Mouse (Mus musculus) MEL (cell line): Measurements from ENCODE around the gene Stk39. TPM values are rescaled to one million over a fixed set of nuclear protein-coding genes. Genes with fewer than 3 reads are reported as not detected.

ENCODE experiments used
- DNase-seq: peaks from one replicate; pipeline ENCODE4 v3.0.0; 2011; ENCODE audit warnings: low read depth, low spot score
- H3K27ac ChIP-seq: 2 replicates; pipeline ENCODE4 v1.5.1; 2012; ENCODE audit warnings: low read depth, mild to moderate bottlenecking, control low read depth, low read length, moderate library complexity; ENCODE audit not compliant: control insufficient read depth
- H3K27me3 ChIP-seq, 2 experiments: fragments of 150-350 bp in 1 of 2; sonication (generic) in 1 of 2; 2 replicates each; pipeline ENCODE4 v1.6.1; 2012; ENCODE audit warnings: low read length in 2 of 2, mild to moderate bottlenecking in 2 of 2, improper control_type of control experiment in 1 of 2, moderate library complexity in 1 of 2; ENCODE audit not compliant: insufficient read depth in 2 of 2, control insufficient read depth in 1 of 2
- H3K36me3 ChIP-seq, 2 experiments: 2 replicates each; pipeline ENCODE4 v1.6.1; 2012 to 2014; ENCODE audit warnings: low read length in 2 of 2, improper control_type of control experiment in 1 of 2, inconsistent platforms in 1 of 2, mild to moderate bottlenecking in 1 of 2; ENCODE audit not compliant: insufficient read depth in 2 of 2, control insufficient read depth in 1 of 2
- H3K4me1 ChIP-seq, 2 experiments: fragments of 150-350 bp in 1 of 2; sonication (generic) in 1 of 2; 2 replicates each; pipeline ENCODE4 v1.6.1; 2012; ENCODE audit warnings: low read length in 2 of 2, improper control_type of control experiment in 1 of 2, mild to moderate bottlenecking in 1 of 2; ENCODE audit not compliant: insufficient read depth in 2 of 2, control insufficient read depth in 1 of 2
- H3K4me3 ChIP-seq, 2 experiments: fragments of 150-350 bp in 1 of 2; sonication (generic) in 1 of 2; 2 replicates each; pipeline ENCODE4 v1.5.1; 2012; ENCODE audit warnings: low read depth in 2 of 2, low read length in 2 of 2, mild to moderate bottlenecking in 2 of 2, moderate library complexity in 2 of 2, control low read depth in 1 of 2, improper control_type of control experiment in 1 of 2; ENCODE audit not compliant: control insufficient read depth in 1 of 2, insufficient read depth in 1 of 2
- H3K79me2 ChIP-seq: 2 replicates; pipeline ENCODE4 v1.6.1; 2012; ENCODE audit warnings: mild to moderate bottlenecking, low read length, moderate library complexity; ENCODE audit not compliant: control insufficient read depth, poor library complexity, insufficient read depth
- H3K9ac ChIP-seq: 2 replicates; pipeline ENCODE4 v1.6.1; 2012; ENCODE audit warnings: low read depth, mild to moderate bottlenecking, control low read depth, low read length, moderate library complexity; ENCODE audit not compliant: control insufficient read depth, poor library complexity, severe bottlenecking
- H3K9me3 ChIP-seq: fragments of 150-350 bp; sonication (generic); replicated peaks from 2 replicates; pipeline ENCODE4 v1.6.1; 2012; ENCODE audit warnings: mild to moderate bottlenecking, low read length, improper control_type of control experiment, moderate library complexity; ENCODE audit not compliant: insufficient read depth
- CHD1 ChIP-seq: IDR thresholded peaks from 2 replicates; pipeline ENCODE4 v1.6.1; 2012; ENCODE audit warnings: low read depth, mild to moderate bottlenecking, inconsistent platforms, low read length, improper control_type of control experiment
- CHD2 ChIP-seq: IDR thresholded peaks from 2 replicates; pipeline ENCODE4 v1.6.1; 2011; ENCODE audit warnings: low read length, improper control_type of control experiment
- ELF1 ChIP-seq: IDR thresholded peaks from 2 replicates; pipeline ENCODE4 v1.6.1; 2014; ENCODE audit warnings: low read depth, mild to moderate bottlenecking, inconsistent platforms, low read length, improper control_type of control experiment, moderate library complexity
- EP300 ChIP-seq, 2 experiments: IDR thresholded peaks; 2 replicates each; pipeline ENCODE4 v1.6.1; 2011; ENCODE audit warnings: improper control_type of control experiment in 2 of 2, low read length in 2 of 2, low read depth in 1 of 2, mild to moderate bottlenecking in 1 of 2
- ETS1 ChIP-seq: IDR thresholded peaks from 2 replicates; pipeline ENCODE4 v1.6.1; 2012; ENCODE audit warnings: low read depth, mild to moderate bottlenecking, inconsistent platforms, low read length, improper control_type of control experiment, moderate library complexity
- GABPA ChIP-seq: IDR thresholded peaks from 2 replicates; pipeline ENCODE4 v1.6.1; 2012; ENCODE audit warnings: low read depth, mild to moderate bottlenecking, inconsistent platforms, low read length, improper control_type of control experiment, moderate library complexity
- GATA1 ChIP-seq: IDR thresholded peaks from 2 replicates; pipeline ENCODE4 v1.6.1; 2011; ENCODE audit warnings: low read depth, low read length, improper control_type of control experiment
- HCFC1 ChIP-seq: IDR thresholded peaks from 2 replicates; pipeline ENCODE4 v1.6.1; 2012; ENCODE audit warnings: low read depth, mild to moderate bottlenecking, inconsistent platforms, low read length, improper control_type of control experiment, moderate library complexity
- MAFK ChIP-seq: IDR thresholded peaks from 2 replicates; pipeline ENCODE4 v1.6.1; 2011; ENCODE audit warnings: low read depth, mild to moderate bottlenecking, low read length, improper control_type of control experiment, borderline replicate concordance
- MAZ ChIP-seq: IDR thresholded peaks from 2 replicates; pipeline ENCODE4 v1.6.1; 2012; ENCODE audit warnings: low read depth, mild to moderate bottlenecking, inconsistent platforms, low read length, improper control_type of control experiment
- MXI1 ChIP-seq: IDR thresholded peaks from 2 replicates; pipeline ENCODE4 v1.6.1; 2011; ENCODE audit warnings: mild to moderate bottlenecking, low read depth, low read length, improper control_type of control experiment
- MYB ChIP-seq: IDR thresholded peaks from 2 replicates; pipeline ENCODE4 v1.6.1; 2011; ENCODE audit warnings: mild to moderate bottlenecking, low read depth, low read length, improper control_type of control experiment
- MYC ChIP-seq: IDR thresholded peaks from 2 replicates; pipeline ENCODE4 v1.6.1; 2011; ENCODE audit warnings: low read depth, mild to moderate bottlenecking, low read length, improper control_type of control experiment, moderate library complexity
- NRF1 ChIP-seq: IDR thresholded peaks from 2 replicates; pipeline ENCODE4 v1.6.1; 2014; ENCODE audit warnings: low read depth, mild to moderate bottlenecking, inconsistent platforms, low read length, improper control_type of control experiment, moderate library complexity; ENCODE audit not compliant: poor library complexity, insufficient read depth, severe bottlenecking
- RAD21 ChIP-seq: IDR thresholded peaks from 2 replicates; pipeline ENCODE4 v1.6.1; 2011; ENCODE audit warnings: mild to moderate bottlenecking, low read depth, low read length, improper control_type of control experiment
- TAL1 ChIP-seq: IDR thresholded peaks from 2 replicates; pipeline ENCODE4 v1.6.1; 2012; ENCODE audit warnings: mild to moderate bottlenecking, inconsistent platforms, low read length, moderate library complexity, mixed read lengths
- TCF12 ChIP-seq: IDR thresholded peaks from 2 replicates; pipeline ENCODE4 v1.6.1; 2014; ENCODE audit warnings: low read depth, mild to moderate bottlenecking, inconsistent platforms, low read length, improper control_type of control experiment, moderate library complexity
- UBTF ChIP-seq: IDR thresholded peaks from 2 replicates; pipeline ENCODE4 v1.6.1; 2012; ENCODE audit warnings: low read depth, mild to moderate bottlenecking, inconsistent platforms, low read length, improper control_type of control experiment, moderate library complexity, borderline replicate concordance; ENCODE audit not compliant: insufficient read depth
- USF2 ChIP-seq, 2 experiments: IDR thresholded peaks; 2 replicates each; pipeline ENCODE4 v1.6.1; 2011 to 2012; ENCODE audit warnings: improper control_type of control experiment in 2 of 2, low read length in 2 of 2, borderline replicate concordance in 1 of 2, inconsistent platforms in 1 of 2, low read depth in 1 of 2, mild to moderate bottlenecking in 1 of 2; ENCODE audit not compliant: insufficient read depth in 1 of 2
- ZC3H11A ChIP-seq: IDR thresholded peaks from 2 replicates; pipeline ENCODE4 v1.6.1; 2012; ENCODE audit warnings: low read depth, mild to moderate bottlenecking, inconsistent platforms, low read length, improper control_type of control experiment
- ZKSCAN1 ChIP-seq: IDR thresholded peaks from 2 replicates; pipeline ENCODE4 v1.6.1; 2012; ENCODE audit warnings: low read depth, mild to moderate bottlenecking, inconsistent platforms, low read length, improper control_type of control experiment, moderate library complexity
- ZNF384 ChIP-seq: IDR thresholded peaks from 2 replicates; pipeline ENCODE4 v1.6.1; 2012; ENCODE audit warnings: low read depth, mild to moderate bottlenecking, inconsistent platforms, low read length, improper control_type of control experiment
- polyA plus RNA-seq, 2 experiments: library from polyadenylated mRNA; stranded (reverse) in 1 of 2; unstranded in 1 of 2; fragments of >175 nt in 1 of 2; fragments of >200 nt in 1 of 2; gene quantifications; 2 replicates each; pipeline versions ENCODE4 v1.2.1 to v1.2.4; 2012; ENCODE audit warnings: low replicate concordance in 2 of 2, low read depth in 1 of 2; ENCODE audit not compliant: insufficient read length in 2 of 2, insufficient read depth in 1 of 2, missing spikeins in 1 of 2
- total RNA-seq: library from RNA; depleted of rRNA; stranded (reverse); fragments of 300-350 nt; gene quantifications from 2 replicates; pipeline ENCODE4 v1.2.3, GENCODE M21; 2012

Stk39 gene
- total and polyA plus RNA-seq, 3 experiments, result not detected

DNA sequence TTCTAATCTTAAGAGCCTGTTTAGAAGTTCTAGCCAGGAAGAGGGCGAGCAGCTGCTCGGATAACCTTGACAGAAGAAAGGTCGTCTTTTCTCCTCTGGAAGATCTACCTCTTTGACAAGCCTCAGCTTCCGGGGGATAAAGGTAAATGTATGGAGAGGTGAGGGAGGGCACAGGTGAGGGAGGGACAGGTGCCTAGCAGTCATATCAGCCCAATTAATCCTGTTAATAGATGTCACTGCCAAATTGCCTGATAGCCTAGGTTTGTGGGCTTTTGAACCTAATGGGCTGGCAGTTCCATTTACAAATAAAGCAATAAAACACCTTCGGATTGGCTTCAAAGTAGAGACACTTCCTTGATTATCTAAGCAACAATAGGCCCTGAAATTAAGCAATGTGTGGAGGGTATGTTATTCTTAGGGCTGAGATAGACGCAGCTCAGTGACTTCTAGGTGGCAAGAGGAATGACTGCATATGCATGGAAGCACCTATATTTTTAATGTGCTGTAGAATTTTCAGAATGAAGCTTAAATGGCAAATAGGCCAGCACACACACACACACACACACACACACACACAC lies 14.5 kb downstream of the Stk39 start:
- TF ChIP-seq ZC3H11A, result no peak
- TF ChIP-seq CHD1, result no peak
- no peak for TF ChIP-seq ZNF384
- no peak for TF ChIP-seq GATA1
- no peak for TF ChIP-seq MYC
- TF ChIP-seq HCFC1, result no peak
- TF ChIP-seq NRF1, result no peak
- no peak for TF ChIP-seq TCF12
- no peak for TF ChIP-seq MXI1
- TF ChIP-seq CHD2, result no peak
- no peak for TF ChIP-seq EP300 (IDR thresholded peaks at IDR 0.05; ENCODE audit: low read depth in 1 of 2, low read length in 2 of 2)
- TF ChIP-seq ETS1, result no peak
- TF ChIP-seq GABPA, result no peak
- TF ChIP-seq RAD21, result no peak

DNA sequence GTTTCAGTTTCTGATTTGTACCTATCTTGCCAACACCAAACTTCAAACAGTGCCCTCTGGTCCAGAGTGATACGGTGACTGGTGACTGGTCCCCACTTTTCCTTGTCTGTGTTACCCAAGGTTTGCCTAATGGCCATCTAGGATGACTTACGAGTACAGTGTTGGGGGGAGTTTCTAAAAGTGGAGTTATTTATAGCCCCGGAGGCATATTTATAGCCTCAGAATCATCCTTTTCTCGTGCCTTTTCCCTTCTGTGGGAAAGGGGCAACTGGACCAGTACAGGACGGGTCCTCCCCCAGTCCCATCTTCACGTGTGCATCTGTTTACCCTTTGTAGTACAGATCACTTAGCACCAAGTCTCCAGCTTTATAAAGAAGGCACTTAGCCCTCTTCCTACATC lies 15.2 kb downstream of the Stk39 start:
- no peaks in the 10 kb centered on the region for H3K79me2 ChIP-seq
- no peak overlapping the region for H3K27ac ChIP-seq
- H3K36me3 ChIP-seq, result no peaks in the 10 kb centered on the region
- H3K4me1 ChIP-seq, result no peaks in the 10 kb centered on the region
- TF ChIP-seq ZKSCAN1 (no peak), CHD2 (no peak), GATA1 (no peak), MXI1 (no peak), UBTF (no peak), MYB (no peak), MAFK (no peak), TAL1 (no peak), CHD1 (no peak), USF2 (IDR thresholded peaks at IDR 0.05; ENCODE audit: borderline replicate concordance in 1 of 2, insufficient read depth in 1 of 2, low read depth in 1 of 2, low read length in 2 of 2) (no peak), EP300 (IDR thresholded peaks at IDR 0.05; ENCODE audit: low read depth in 1 of 2, low read length in 2 of 2) (no peak), ELF1 (no peak), MAZ (no peak)
- no peak overlapping the region for H3K4me3 ChIP-seq
- H3K9ac ChIP-seq, result no peak overlapping the region
- H3K9me3 ChIP-seq, result no peaks in the 10 kb centered on the region
- no peak for DNase-seq
- no peaks in the 10 kb centered on the region for H3K27me3 ChIP-seq

More for the DNA sequence above, 14.5 kb downstream of the Stk39 start:
- Histone ChIP-seq H3K4me1 (no peaks in the 10 kb centered on the region), H3K27me3 (no peaks in the 10 kb centered on the region), H3K79me2 (no peaks in the 10 kb centered on the region), H3K4me3 (no peak overlapping the region), H3K27ac (no peak overlapping the region), H3K9me3 (no peaks in the 10 kb centered on the region), H3K36me3 (no peaks in the 10 kb centered on the region), H3K9ac (no peak overlapping the region)
- no peak for DNase-seq
